In genomic region chr11:85184839-85185238, GRCm38 (mm10) we compare ENCODE assay signal across 29 mouse cellular contexts. TPM values are rescaled to one million over a fixed set of nuclear protein-coding genes. Genes with fewer than 3 reads are reported as not detected.
DNase-seq lines count a peak whose midpoint lies in the region; ATAC-seq and TF ChIP-seq lines count a peak whose summit lies in the region.
"Had no signal": no experiment of that assay in that cellular context is flagged by ENCODE, and none has a peak within 500 bp of the region (broad histone marks: within the 10 kb centered on the region; RNA-seq: fewer than 3 reads in every experiment).

No protein-coding gene starts in this region.

- TF ChIP-seq CTCF in kidney, postnatal 0 days (IDR thresholded peaks at IDR 0.05; ENCODE audit: low read depth) = no peak
- TF ChIP-seq CTCF in CH12.LX (conservative IDR thresholded peaks at IDR 0.05 in 1 of 2, IDR thresholded peaks at IDR 0.05 in 1 of 2; ENCODE audit: low read depth in 2 of 2, low read length in 2 of 2) = no peak
- no peak for TF ChIP-seq CTCF in forebrain, postnatal 0 days (IDR thresholded peaks at IDR 0.05; ENCODE audit: low read depth)

- no peaks in the 10 kb centered on the region for H3K27me3 ChIP-seq in kidney, embryonic 14.5 days (ENCODE audit: control insufficient read depth, insufficient read depth, low read length)
- no peaks in the 10 kb centered on the region for H3K27me3 ChIP-seq in kidney, postnatal 0 days (ENCODE audit: insufficient read depth, low read length)
- H3K27me3 ChIP-seq in CH12.LX (replicated peaks) = no peaks in the 10 kb centered on the region
- no peaks in the 10 kb centered on the region for H3K27me3 ChIP-seq in forebrain, postnatal 0 days (ENCODE audit: insufficient read depth, low read length)
- H3K27me3 ChIP-seq: embryonic facial prominence, embryonic 13.5 days; forebrain, embryonic 12.5 days; forebrain, embryonic 15.5 days; heart, embryonic 12.5 days; heart, embryonic 15.5 days; hindbrain, embryonic 13.5 days had no signal

- 0 out of 2 replicates have a peak, but pooled peaks cover 3% of the 10 kb centered on the region for H3K4me1 ChIP-seq in kidney, embryonic 14.5 days (ENCODE audit: control insufficient read depth, insufficient read depth, low read length)
- no peaks in the 10 kb centered on the region for H3K4me1 ChIP-seq in kidney, postnatal 0 days (replicated peaks; ENCODE audit: insufficient read depth, low read length)
- H3K4me1 ChIP-seq in CH12.LX (ENCODE audit: control insufficient read depth in 1 of 2, insufficient read depth in 2 of 2) = peaks cover 0 to 8% of the 10 kb centered on the region in 2 experiments; a peak in 2 of 4 replicates
- H3K4me1 ChIP-seq in forebrain, postnatal 0 days (ENCODE audit: insufficient read depth) = no peaks in the 10 kb centered on the region

- H3K9ac ChIP-seq in kidney, embryonic 14.5 days (ENCODE audit: low read depth, low read length) = no peak overlapping the region
- H3K9ac ChIP-seq in kidney, postnatal 0 days (ENCODE audit: low read depth, low read length) = no peak overlapping the region
- H3K9ac ChIP-seq in CH12.LX (ENCODE audit: insufficient read depth, low read depth) = no peak overlapping the region
- no peak overlapping the region for H3K9ac ChIP-seq in forebrain, postnatal 0 days
- H3K9ac ChIP-seq: embryonic facial prominence, embryonic 13.5 days; forebrain, embryonic 12.5 days; forebrain, embryonic 15.5 days; heart, embryonic 12.5 days; heart, embryonic 15.5 days; hindbrain, embryonic 13.5 days had no signal

- H3K9me3 ChIP-seq in kidney, embryonic 14.5 days (ENCODE audit: control insufficient read depth, low read length) = no peaks in the 10 kb centered on the region
- no peaks in the 10 kb centered on the region for H3K9me3 ChIP-seq in kidney, postnatal 0 days (replicated peaks; ENCODE audit: low read length)
- peaks cover 3% of the 10 kb centered on the region for H3K9me3 ChIP-seq in CH12.LX (replicated peaks; ENCODE audit: low read length)
- no peaks in the 10 kb centered on the region for H3K9me3 ChIP-seq in forebrain, postnatal 0 days (ENCODE audit: low read length)
- H3K9me3 ChIP-seq: embryonic facial prominence, embryonic 10.5 days; embryonic facial prominence, embryonic 13.5 days; forebrain, embryonic 12.5 days; forebrain, embryonic 15.5 days; heart, embryonic 15.5 days; hindbrain, embryonic 10.5 days; hindbrain, embryonic 13.5 days had no signal

- no peak overlapping the region for H3K4me2 ChIP-seq in kidney, embryonic 14.5 days (replicated peaks; ENCODE audit: low read depth, low read length)
- no peak overlapping the region for H3K4me2 ChIP-seq in kidney, postnatal 0 days (ENCODE audit: low read length)
- no peak overlapping the region for H3K4me2 ChIP-seq in CH12.LX (ENCODE audit: insufficient read depth, low read depth, poor library complexity, severe bottlenecking)
- H3K4me2 ChIP-seq in forebrain, postnatal 0 days (ENCODE audit: low read depth) = no peak overlapping the region
- H3K4me2 ChIP-seq: embryonic facial prominence, embryonic 13.5 days; forebrain, embryonic 12.5 days; forebrain, embryonic 15.5 days; heart, embryonic 12.5 days; heart, embryonic 15.5 days; hindbrain, embryonic 13.5 days had no signal

- dilution Hi-C loops in CH12.LX (cut with MboI; ENCODE audit: extremely low pct_ligation_motif_present, extremely low pct_unique_long_range_greater_than_20kb, low sequenced_read_pairs) = no loop called here

- TF ChIP-seq RAD21 in CH12.LX (IDR thresholded peaks at IDR 0.05; ENCODE audit: low read depth, low read length) = no peak

- no peak for TF ChIP-seq EP300 in CH12.LX (IDR thresholded peaks at IDR 0.05; ENCODE audit: low read length)

- H3K79me2 ChIP-seq in CH12.LX (replicated peaks; ENCODE audit: control insufficient read depth, extremely low read depth, insufficient read depth, poor library complexity, severe bottlenecking) = no peaks in the 10 kb centered on the region

- H3K27ac ChIP-seq in kidney, embryonic 14.5 days (ENCODE audit: low read depth, low read length) = no peak overlapping the region
- no peak overlapping the region for H3K27ac ChIP-seq in kidney, postnatal 0 days
- H3K27ac ChIP-seq in CH12.LX (ENCODE audit: insufficient read depth, low read depth) = no peak overlapping the region
- no peak overlapping the region for H3K27ac ChIP-seq in forebrain, postnatal 0 days (ENCODE audit: low read depth, low read length)
- H3K27ac ChIP-seq: embryonic facial prominence, embryonic 10.5 days; embryonic facial prominence, embryonic 13.5 days; forebrain, embryonic 12.5 days; forebrain, embryonic 15.5 days; heart, embryonic 15.5 days; hindbrain, embryonic 10.5 days; hindbrain, embryonic 13.5 days had no signal

- no peak for DNase-seq in kidney, adult 8-10 months
- DNase-seq in kidney, postnatal 0 days (ENCODE audit: low spot score) = peak; percentile 71
- DNase-seq in kidney, postnatal 14 days = no peak
- DNase-seq in CH12.LX (ENCODE audit: extremely low read depth) = no peak
- no peak for DNase-seq in forebrain, postnatal 0 days
- DNase-seq: adrenal gland, adult 8-10 months; adrenal gland, postnatal 25 days; gastrocnemius, postnatal 36 days had no signal

- peaks cover 14% of the 10 kb centered on the region; the same call in 1 of the 2 replicates for H3K36me3 ChIP-seq in kidney, embryonic 14.5 days (ENCODE audit: control insufficient read depth, insufficient read depth, low read length)
- H3K36me3 ChIP-seq in kidney, postnatal 0 days (ENCODE audit: insufficient read depth, low read length) = no peaks in the 10 kb centered on the region
- peaks cover 7 to 26% of the 10 kb centered on the region in 2 experiments for H3K36me3 ChIP-seq in CH12.LX (replicated peaks in 1 of 2; ENCODE audit: control insufficient read depth in 1 of 2, insufficient read depth in 1 of 2, low read length in 1 of 2)
- H3K36me3 ChIP-seq in forebrain, postnatal 0 days (ENCODE audit: insufficient read depth) = peaks cover 8% of the 10 kb centered on the region

- H3K4me3 ChIP-seq in kidney, embryonic 14.5 days (ENCODE audit: low read length) = no peak overlapping the region
- H3K4me3 ChIP-seq in kidney, postnatal 0 days (replicated peaks; ENCODE audit: low read depth, low read length) = no peak overlapping the region
- H3K4me3 ChIP-seq in CH12.LX (replicated peaks in 1 of 3; ENCODE audit: low read depth in 2 of 3, low read length in 2 of 3, poor library complexity in 1 of 3) = no peak overlapping the region
- no peak overlapping the region for H3K4me3 ChIP-seq in forebrain, postnatal 0 days (ENCODE audit: low read depth, low read length)
- H3K4me3 ChIP-seq: embryonic facial prominence, embryonic 10.5 days; embryonic facial prominence, embryonic 13.5 days; erythroblast, embryonic 14.5 days; forebrain, embryonic 12.5 days; forebrain, embryonic 15.5 days; heart, embryonic 12.5 days; heart, embryonic 15.5 days; hindbrain, embryonic 10.5 days; hindbrain, embryonic 13.5 days had no signal

- TF ChIP-seq POLR2A in CH12.LX (IDR thresholded peaks at IDR 0.05; ENCODE audit: low read depth, low read length) = no peak

- in situ Hi-C loops in CH12.LX (cut with MboI; ENCODE audit: low pct_ligation_motif_present, low pct_unique_long_range_greater_than_20kb, low sequenced_read_pairs) = no loop called here

- WGBS in kidney, embryonic 14.5 days = 60% methylated on average over 6 of the region's 6 CpGs
- 53% methylated on average over 6 of the region's 6 CpGs for WGBS in kidney, postnatal 0 days
- WGBS in forebrain, postnatal 0 days = 89% methylated on average over 6 of the region's 6 CpGs

- ATAC-seq in kidney, embryonic 14.5 days (ENCODE audit: low FRiP score, low TSS enrichment) = peak; percentile 48; the same call in 1 of the 2 replicates
- ATAC-seq in kidney, postnatal 0 days (replicated peaks; ENCODE audit: low FRiP score, low read depth) = peak; percentile 31; the same call in 1 of the 2 replicates
- ATAC-seq in forebrain, postnatal 0 days = no peak
- ATAC-seq: activated CD4-positive, CD25-positive, alpha-beta regulatory T cell, adult 4 months; CD4-positive, CD25-positive, alpha-beta regulatory T cell, adult 4 months; forebrain, embryonic 15.5 days; hindbrain, embryonic 16.5 days had no signal

TF ChIP-seq in CH12.LX, 34 proteins besides CTCF, POLR2A, EP300 and RAD21:
- no peak for TF ChIP-seq HCFC1 (IDR thresholded peaks at IDR 0.05; ENCODE audit: low read depth, low read length)
- TF ChIP-seq POLR2AphosphoS2 (IDR thresholded peaks at IDR 0.05; ENCODE audit: low read depth, low read length) = 0 out of 2 replicates have a peak, but pooled peaks have one; percentile 2

RNA-seq across cellular contexts. Expression of gene 1700125H20Rik, which starts 14.6 kb away (rescaled TPM):
- not detected in 2 replicates for polyA plus RNA-seq in kidney, embryonic 14.5 days (2014; fragmentation: Nextera tagmentation; extraction: Ambion mirVana)
- 0.28 and 0.29 TPM in 2 replicates for polyA plus RNA-seq in kidney, postnatal 0 days (2015; fragmentation: Nextera tagmentation; extraction: Ambion mirVana)
- total RNA-seq in CH12.LX (2012; rRNA removed) (0.17 TPM in 1 of 2 replicates, not detected in the other), CH12.LX (2014; rRNA removed) (not detected in 2 replicates)
- not detected in 2 replicates for polyA plus RNA-seq in CH12.LX (2012; ENCODE audit: insufficient read length, low read depth)
- 2.8 TPM in 1 of 2 replicates, not detected in the other for total RNA-seq in forebrain, postnatal 0 days (2014; rRNA removed)
- polyA plus RNA-seq in forebrain, postnatal 0 days (2015; fragmentation: Nextera tagmentation; extraction: Ambion mirVana) = 3.4 and 4.6 TPM in 2 replicates
- total RNA-seq: ES-E14; gastrocnemius, adult 18-20 months; gastrocnemius, postnatal 10 days; gastrocnemius, postnatal 36 days; heart, adult 8-10 months; heart, postnatal 10 days; heart, postnatal 36 days had no signal
- polyA plus RNA-seq: activated CD4-positive, CD25-positive, alpha-beta regulatory T cell, adult 4 months; C2C12; CD4-positive, CD25-positive, alpha-beta regulatory T cell, adult 4 months; cortical plate, adult 2 months; erythroblast, embryonic 14.5 days; heart, embryonic 12.5 days; heart, embryonic 15.5 days had no signal

RNA-seq across cellular contexts. Expression of gene Usp32, which starts 44.9 kb away (rescaled TPM):
- 6.4 and 7.1 TPM in 2 replicates for polyA plus RNA-seq in kidney, embryonic 14.5 days (2014; fragmentation: Nextera tagmentation; extraction: Ambion mirVana)
- 4.1 and 4.7 TPM in 2 replicates for polyA plus RNA-seq in kidney, postnatal 0 days (2015; fragmentation: Nextera tagmentation; extraction: Ambion mirVana)
- total RNA-seq in CH12.LX (2012; rRNA removed) = 11.0 and 11.8 TPM in 2 replicates
- total RNA-seq in CH12.LX (2014; rRNA removed) = 7.4 and 7.5 TPM in 2 replicates
- 12.0 and 16.4 TPM in 2 replicates for polyA plus RNA-seq in CH12.LX (2012; ENCODE audit: insufficient read length, low read depth)
- total RNA-seq in forebrain, postnatal 0 days (2014; rRNA removed) = 42.4 and 44.4 TPM in 2 replicates
- 5.4 and 7.6 TPM in 2 replicates for polyA plus RNA-seq in forebrain, postnatal 0 days (2015; fragmentation: Nextera tagmentation; extraction: Ambion mirVana)

RNA-seq across cellular contexts. Expression of gene Appbp2, which starts 50.1 kb away (rescaled TPM):
- 44.2 and 64.6 TPM in 2 replicates for polyA plus RNA-seq in kidney, embryonic 14.5 days (2014; fragmentation: Nextera tagmentation; extraction: Ambion mirVana)
- polyA plus RNA-seq in kidney, postnatal 0 days (2015; fragmentation: Nextera tagmentation; extraction: Ambion mirVana) = 38.9 and 39.5 TPM in 2 replicates
- total RNA-seq in CH12.LX (2012; rRNA removed) (31.1 and 36.7 TPM in 2 replicates), CH12.LX (2014; rRNA removed) (32.2 and 37.4 TPM in 2 replicates)
- polyA plus RNA-seq in CH12.LX (2012; ENCODE audit: insufficient read length, low read depth) = 34.8 and 36.6 TPM in 2 replicates
- 50.2 and 67.8 TPM in 2 replicates for total RNA-seq in forebrain, postnatal 0 days (2014; rRNA removed)
- 26.8 and 41.9 TPM in 2 replicates for polyA plus RNA-seq in forebrain, postnatal 0 days (2015; fragmentation: Nextera tagmentation; extraction: Ambion mirVana)
